Mouse (Mus musculus): ENCODE measurements around the gene Hnrnpa3.

GRCm38 (mm10) chr2:75612006-75612405 is 47.1 kb upstream of the Hnrnpa3 start:
- no peak for TF ChIP-seq CTCF (IDR thresholded peaks at IDR 0.05; ENCODE audit: insufficient read depth, low read length)
- TF ChIP-seq POLR2A (IDR thresholded peaks at IDR 0.05; ENCODE audit: borderline replicate concordance, extremely low read depth, low read depth, low read length), result no peak

Measured in lung, adult 2 months (tissue).